Mouse (Mus musculus) brain, embryonic 14.5 days (tissue): ENCODE data around the gene Htr1f.

ENCODE experiments used
- CTCF ChIP-seq: fragments of 200-500 bp; IDR thresholded peaks from 2 replicates; pipeline ENCODE4 v1.5.1; 2012; ENCODE audit warnings: inconsistent platforms, mild to moderate bottlenecking, moderate library complexity, borderline replicate concordance; ENCODE audit not compliant: insufficient read depth, insufficient read length; ENCODE audit errors: extremely low read depth
- POLR2A ChIP-seq: fragments of 200-500 bp; IDR thresholded peaks from 2 replicates; pipeline ENCODE4 v1.6.1; 2012; ENCODE audit warnings: mild to moderate bottlenecking, inconsistent platforms, borderline replicate concordance; ENCODE audit not compliant: poor library complexity, insufficient read depth, insufficient read length, severe bottlenecking; ENCODE audit errors: extremely low read depth

- TF ChIP-seq POLR2A, result no peak
- 0 out of 2 replicates have a peak, but pooled peaks have one; percentile 9 for TF ChIP-seq CTCF
Measured at GRCm38 (mm10) chr16:64907112-64907511, 198.5 kb downstream of the Htr1f start.
